Mouse (Mus musculus) heart, postnatal 14 days (tissue): Measurements from ENCODE around the gene Macrod1. TPM values are rescaled to one million over a fixed set of nuclear protein-coding genes. Genes with fewer than 3 reads are reported as not detected.
A peak's percentile ranks its signal among the peaks of the same experiment; 100 is the strongest.
"Not testable (repeated sequence)": the region's sequence is repeated elsewhere in the genome, so short reads cannot be mapped to it uniquely, and the experiment has no call there.

Experiments used
- DNase-seq, 2 experiments: peaks; one replicate each; pipeline ENCODE4 v3.0.0; 2021 to 2022
- intact Hi-C: fragments of 180-260 bp; cut with DNase I; formaldehyde crosslinking; loops from one replicate; pipeline ENCODE4 v1.15.1; 2025
- total RNA-seq, 2 experiments: library from RNA; stranded (reverse); gene quantifications; 2 replicates each; pipeline ENCODE4 v1.2.3; 2021

Macrod1 gene
- total RNA-seq, 2 experiments from 2014 or later = 181 to 186 TPM

DNA sequence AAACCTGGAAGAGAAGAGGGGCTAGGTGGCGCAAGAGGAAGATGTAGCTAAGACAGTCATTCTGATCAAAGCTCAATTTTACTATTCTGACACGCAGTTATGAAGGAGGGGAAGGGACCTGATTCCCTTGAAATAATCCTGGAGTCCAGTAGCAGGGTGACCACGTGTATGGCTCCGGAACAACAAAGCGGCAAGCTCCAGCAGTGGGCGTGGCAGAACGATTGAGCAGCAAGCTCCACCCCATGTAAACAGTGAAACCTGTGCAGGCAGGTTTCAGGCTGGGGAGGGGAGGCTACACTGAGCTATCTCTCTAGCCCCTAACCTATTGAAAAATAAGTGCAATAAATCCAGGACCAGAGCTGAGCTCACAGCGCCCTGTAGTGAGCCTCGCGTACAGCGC is 18.7 kb downstream of the Macrod1 start:
- intact Hi-C loops, DNase-seq: not testable (repeated sequence)

DNA sequence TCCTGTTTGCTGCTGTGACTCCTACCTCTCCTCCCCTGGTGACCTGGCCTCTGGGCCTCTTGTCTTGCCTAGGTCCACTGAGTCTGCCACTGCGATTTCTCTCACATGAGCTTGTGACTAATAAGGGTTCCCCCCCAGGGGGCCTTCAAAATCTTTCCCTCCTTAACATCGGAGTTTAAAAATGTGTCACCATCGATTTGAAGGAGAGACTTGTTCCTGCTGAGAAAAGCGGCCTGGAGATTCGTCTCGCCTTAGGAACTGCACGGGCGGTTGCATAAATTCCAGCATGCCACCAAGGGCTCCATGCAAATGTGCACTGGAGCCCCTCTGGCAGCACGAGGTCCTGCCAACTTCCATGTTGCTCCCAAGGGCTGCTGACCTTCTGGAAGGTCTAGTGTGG is 21.1 kb downstream of the Macrod1 start:
- no peak for DNase-seq
- intact Hi-C loops = no loop called here

DNA sequence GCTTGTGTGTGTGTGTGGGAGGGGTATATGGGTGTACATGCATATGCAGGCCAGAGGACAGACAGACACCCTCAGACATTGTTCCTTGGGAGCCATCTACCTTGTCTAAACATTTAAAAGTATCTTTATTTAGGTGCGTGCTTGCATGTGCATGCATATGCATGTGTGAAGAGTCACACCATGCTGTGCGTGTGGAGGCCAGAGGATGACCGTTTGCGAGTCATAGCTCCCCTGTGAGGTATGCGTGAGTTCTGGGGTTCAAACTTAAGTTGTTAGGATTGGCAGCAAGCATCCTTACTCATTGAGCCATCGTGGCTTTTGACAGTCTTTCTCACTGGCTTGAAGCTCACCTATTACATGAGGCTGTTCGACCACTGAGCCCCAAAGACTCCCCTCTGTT is 21.7 kb downstream of the Macrod1 start:
- DNase-seq = no peak
- intact Hi-C loops = no loop called here

DNA sequence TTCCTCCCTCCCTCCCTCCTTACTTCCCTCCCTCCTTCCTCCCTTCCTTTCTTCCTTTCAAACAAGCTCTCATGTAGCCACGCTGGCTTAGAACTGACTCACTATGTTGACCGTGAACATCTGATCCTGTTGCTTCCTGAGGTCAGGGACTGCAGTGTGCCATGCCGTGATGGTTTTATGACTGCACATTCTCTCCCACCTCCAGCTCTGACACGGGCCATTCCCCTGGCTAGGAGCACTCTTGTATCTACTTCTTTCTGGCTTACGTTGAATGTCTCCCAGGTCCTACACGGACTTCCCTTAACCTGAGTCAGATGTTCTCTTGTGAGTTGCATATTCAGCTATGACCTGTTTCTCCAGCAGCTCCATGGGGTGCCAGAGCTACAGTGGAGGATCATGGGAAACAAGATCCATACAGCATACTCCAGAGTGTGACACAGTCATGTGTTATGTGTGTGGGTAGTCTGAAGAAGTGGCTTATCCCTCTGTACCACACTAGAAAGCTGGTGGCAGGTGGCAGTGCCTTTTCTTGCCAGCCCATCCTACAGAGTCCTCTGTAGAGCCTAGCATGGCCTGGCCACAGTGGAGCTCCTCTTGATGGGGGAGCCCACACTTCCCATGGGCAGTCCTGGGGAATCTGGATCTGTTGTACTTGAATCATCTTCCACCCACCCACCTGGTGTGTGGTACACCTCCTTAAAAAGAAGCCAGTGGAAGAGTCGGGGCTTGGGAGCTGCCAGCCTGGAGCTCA is 25.1 kb downstream of the Macrod1 start:
- DNase-seq = no peak
- intact Hi-C loops = no loop called here

DNA sequence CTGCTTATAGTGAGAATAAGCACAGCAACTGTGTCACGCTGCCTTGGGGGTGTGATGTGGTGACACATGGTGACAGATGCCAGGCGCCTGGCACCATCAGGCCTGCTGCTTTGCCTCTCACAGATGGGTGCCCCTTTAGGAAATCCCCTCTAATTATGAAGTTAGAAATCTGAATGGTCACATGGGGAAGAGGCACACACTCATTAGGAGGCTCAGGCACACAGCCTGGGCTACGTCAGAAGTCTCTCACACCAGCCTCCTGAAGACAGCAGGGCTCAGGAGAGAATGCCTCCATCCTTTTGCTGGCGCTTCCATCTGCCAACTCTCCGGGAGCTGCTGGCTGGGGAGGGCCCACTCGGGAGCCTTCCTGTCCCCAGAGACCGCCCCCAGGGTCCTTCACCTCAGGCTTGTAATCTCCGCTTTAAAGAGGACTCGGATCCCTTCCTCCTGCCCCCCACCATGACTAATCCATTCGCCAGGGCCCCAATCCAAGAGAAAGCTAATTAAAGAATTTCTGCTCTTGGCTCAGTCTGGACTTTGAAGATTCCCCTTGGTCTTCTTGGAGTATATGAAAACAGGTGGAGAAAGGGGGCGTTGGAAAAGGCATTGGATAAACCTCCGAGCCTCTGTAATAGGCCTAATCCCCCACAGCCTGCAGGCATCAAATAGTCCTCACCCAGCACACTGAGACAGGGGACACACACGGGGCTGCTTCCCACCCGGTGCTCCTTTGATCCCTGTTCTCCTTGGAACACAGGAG is 26.6 kb downstream of the Macrod1 start:
- DNase-seq = no peak
- intact Hi-C loops = no loop called here

DNA sequence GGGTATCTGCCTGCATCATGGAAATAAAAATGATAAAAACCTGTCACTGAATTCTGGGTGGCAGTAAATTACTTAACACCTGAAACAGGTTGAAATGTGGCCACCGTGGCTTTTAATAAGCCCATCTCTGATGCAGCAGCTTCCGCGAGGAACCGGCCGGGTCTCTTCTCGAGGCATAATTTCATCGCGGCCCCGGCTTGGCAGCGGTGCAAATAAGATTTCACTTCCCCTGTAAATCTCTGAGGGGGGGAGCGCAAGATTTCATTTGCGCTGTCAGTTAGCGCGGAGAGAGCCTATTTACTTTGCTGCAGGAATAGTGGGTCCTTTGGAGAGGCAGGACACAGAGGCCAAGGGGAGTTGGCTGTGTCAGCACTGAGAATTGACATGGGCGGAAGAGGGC is 28.1 kb downstream of the Macrod1 start:
- intact Hi-C loops = no loop called here

DNA sequence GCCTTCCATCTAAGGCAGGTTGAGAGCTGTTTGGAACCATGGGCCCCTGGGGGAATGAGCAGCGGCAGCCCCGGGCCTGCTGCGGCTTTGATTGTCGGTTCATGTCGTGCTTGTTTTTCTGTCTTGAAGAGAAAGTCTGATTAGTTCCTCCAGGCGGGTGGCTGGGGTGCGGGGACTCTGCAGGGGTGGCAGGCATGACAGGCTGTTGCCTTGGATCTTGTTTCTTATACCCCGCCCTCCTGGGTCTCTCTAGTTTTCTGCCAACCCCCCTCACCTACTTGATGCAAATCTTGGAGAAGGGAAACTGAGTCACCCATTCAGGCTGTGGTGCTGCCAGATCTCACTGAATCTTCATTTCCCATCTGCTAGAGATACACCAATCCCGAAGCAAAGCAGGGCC is 31.9 kb downstream of the Macrod1 start:
- intact Hi-C loops = no loop called here
- no peak for DNase-seq

More for the DNA sequence above, 28.1 kb downstream of the Macrod1 start:
- no peak for DNase-seq

DNA sequence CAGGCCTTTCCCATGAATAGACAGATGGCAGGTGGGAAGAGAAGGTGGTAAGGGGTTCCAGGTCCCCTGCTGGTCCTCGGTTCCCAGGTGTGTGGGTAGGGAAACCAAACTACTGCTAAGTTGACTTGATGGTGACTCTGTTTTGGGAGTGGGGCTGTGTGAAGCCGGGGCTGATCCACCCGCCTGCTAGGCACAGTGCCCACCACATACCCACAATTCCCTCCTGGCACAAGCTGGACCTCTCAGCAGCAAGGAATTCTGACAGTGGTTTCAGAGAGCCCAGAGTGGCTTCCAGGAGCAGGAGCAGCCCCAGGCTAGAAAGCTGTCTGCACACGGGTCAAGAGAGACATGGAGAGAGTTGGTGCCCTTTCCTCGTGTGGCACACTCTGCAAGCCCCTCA is 32.4 kb downstream of the Macrod1 start:
- DNase-seq = peak in 1 of 2 experiments; percentile 50
- intact Hi-C loops = no loop called here

DNA sequence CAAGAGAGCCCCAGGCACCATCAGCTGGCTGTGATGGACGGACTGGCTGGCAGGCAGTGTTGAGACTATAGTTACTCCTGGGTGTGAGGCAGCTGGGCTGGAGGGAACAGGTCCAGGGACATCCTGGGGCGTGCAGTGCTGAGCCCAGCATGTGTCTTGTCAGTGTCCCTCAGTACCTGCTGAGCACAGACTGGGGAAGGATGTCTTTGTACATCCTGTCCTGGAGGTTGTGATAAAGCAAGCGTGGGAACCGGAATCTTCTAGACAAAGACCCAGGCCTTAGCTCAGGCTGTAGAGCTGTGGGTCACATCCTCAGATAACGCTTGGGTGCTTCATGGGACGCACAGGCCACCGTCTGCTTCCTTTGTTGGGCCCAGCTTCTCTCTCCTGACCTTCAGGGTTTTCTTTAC is 33.2 kb downstream of the Macrod1 start:
- intact Hi-C loops = no loop called here
- no peak for DNase-seq

DNA sequence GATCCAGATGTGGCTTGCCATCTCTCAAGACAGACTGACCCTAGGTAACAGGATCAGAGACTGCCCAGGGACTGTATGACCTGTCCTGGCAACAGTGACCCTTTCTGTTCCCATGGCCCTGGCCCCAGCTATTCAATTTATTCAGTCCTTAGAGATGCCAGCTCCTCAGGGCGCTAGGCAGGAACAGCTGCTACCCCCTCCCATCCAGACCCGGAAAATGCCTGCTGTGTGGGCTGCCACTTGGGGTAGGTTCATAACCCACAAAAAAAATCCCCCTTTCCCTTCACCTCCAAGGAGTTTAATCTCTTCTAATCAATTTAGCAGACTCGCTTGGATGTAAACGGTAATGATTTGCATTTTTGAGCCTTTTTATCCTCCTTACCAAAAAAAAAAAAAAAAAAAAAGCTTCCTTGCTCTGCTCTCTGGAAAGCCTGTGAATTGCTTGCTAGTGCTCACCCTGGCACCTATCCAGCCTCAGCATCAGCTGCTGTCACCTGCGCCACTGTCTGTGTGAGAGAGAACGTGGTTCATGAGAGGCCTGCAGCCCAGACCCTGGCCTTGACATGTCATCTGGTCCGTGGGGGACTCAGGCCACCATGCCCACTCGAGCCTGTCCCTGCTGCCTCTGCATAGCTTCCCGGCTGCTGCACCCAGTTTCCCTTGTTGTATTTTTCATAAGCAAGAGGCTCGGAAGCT is 33.9 kb downstream of the Macrod1 start:
- intact Hi-C loops = no loop called here
- DNase-seq = no peak

DNA sequence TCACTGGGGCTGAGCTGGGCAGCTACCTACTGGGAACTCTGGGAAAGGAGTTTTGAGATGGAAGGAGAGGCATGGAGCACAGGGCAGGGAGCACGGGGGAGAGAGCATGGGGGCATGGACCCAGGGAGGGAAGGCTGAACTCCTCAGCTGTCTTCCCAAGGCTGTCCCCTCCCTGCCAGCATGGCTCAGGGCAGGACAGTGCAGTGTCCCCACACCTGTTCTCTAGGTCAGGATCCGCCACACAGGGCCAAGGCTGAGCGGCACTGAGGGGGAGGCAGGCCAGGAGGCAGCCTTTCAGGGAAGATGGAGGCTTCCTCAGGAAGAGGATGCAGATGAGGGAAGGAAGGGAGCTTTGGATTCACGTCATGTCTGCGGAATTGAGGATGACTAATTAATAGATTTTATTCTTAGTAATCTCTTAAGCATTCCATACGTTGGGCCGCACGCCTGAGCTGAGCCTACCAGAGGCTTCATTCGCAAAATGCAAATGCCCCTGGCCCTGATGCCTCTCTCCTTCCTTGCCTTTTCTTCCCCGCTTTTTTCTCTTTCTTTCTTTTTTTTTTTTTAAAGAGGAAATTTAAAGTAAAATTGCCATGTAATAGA is 34.9 kb downstream of the Macrod1 start:
- no peak for DNase-seq
- intact Hi-C loops = no loop called here

DNA sequence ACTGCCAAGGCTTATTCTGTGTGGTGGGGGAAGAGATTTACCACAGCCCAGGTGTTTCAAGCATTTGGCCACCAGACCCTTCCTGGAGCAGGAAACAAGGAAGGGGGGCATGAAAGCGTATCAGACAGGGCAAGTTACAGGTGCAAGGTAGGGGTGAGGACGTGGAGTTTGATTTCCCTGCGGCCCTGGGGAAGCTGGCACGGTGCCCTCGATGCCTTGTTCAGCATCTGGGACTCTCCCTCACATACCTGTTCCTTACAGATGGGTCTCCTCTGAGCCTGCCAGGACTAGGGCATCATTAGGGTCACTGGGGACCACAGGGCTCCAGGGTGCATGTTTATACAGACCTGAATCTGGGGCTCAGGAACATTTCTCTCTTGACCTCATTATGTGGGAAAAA is 36.1 kb downstream of the Macrod1 start:
- intact Hi-C loops = no loop called here
- DNase-seq = no peak

DNA sequence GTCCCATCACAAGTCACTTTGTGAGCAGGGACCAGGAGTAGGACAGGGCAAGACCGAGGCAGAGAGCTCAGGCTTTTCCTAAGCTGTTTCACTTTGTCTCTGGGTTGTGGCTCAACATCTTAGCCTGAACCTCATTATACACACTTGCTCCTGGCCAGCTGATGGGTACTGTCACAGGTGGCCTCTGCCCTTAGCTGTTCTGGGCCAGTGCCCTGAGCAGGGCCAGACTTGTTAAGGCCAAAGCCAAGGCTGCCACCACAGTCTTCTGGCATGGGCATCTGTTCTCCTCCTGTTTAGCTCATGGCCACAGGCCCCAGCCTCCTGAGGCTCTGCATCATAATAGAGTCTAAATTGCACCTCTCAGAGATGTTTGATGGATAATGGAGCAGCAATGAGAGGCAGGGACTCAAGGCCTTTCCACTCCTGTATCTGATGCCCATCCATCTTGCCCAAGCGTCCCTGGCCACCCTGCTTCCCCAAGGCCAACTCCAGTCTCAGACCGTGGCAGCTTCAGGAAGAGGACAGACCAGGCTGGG is 43.1 kb downstream of the Macrod1 start:
- intact Hi-C loops = loop anchor here (5.0 kb wide), 1 partner anchor 32 kb away; no protein-coding TSS in a partner anchor

DNA sequence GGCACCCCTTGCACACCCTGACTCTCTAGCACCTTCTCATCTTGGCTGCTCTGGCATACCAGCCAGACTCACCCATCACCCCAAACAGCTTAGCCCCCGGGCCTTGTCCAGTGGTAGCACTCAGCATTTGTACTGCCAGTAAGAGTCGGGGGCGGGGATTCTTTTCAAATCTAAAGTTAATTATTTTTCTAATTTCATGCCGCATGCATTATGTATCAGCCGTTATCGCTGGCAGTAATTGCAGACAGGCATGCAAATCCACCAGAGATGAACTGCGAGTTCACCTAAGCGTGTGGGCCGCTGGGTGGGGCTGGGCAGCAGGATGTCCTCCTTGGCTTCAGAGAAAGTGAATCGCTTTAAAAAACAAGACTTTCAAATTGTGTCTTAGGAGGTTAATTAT is 45.4 kb downstream of the Macrod1 start:
- intact Hi-C loops = loop anchor here (5.0 kb wide), 1 partner anchor 35 kb away; no protein-coding TSS in a partner anchor
- no peak for DNase-seq

More for the DNA sequence above, 43.1 kb downstream of the Macrod1 start:
- no peak for DNase-seq

DNA sequence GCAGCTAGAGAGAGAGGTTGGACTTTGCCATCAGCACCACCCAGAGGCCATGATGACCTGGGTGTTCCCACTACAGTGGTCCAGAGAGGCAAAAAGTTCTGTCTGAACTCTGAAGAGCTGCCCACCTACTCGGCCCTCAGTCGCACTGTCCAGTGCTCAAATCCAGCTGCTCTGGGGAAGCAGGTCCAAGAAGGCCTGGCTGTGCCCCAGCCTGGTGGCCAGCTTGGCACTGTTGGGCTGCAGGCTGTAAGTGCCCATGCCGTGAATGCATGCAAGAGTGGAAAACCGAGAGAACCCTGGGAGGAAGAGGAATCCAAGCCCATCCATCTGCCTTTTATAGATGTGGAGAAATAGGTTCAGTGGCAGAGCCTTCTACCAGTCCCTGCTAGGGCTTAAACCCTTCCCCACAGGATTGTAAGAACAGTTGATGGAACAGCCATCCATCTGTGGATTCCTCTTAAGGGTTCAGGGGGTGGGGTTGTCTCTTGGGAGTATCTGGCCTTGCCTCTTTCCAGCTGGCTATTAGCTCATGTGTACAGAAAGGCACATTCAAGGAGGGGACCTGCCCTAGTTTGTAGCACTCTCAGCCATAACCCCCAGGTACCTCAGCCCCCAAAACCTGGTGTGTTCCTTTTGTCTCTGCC is 46.9 kb downstream of the Macrod1 start:
- intact Hi-C loops = loop anchor here (5.0 kb wide), 1 partner anchor 36 kb away; no protein-coding TSS in a partner anchor
- peak; percentile 36 to 55 for DNase-seq

DNA sequence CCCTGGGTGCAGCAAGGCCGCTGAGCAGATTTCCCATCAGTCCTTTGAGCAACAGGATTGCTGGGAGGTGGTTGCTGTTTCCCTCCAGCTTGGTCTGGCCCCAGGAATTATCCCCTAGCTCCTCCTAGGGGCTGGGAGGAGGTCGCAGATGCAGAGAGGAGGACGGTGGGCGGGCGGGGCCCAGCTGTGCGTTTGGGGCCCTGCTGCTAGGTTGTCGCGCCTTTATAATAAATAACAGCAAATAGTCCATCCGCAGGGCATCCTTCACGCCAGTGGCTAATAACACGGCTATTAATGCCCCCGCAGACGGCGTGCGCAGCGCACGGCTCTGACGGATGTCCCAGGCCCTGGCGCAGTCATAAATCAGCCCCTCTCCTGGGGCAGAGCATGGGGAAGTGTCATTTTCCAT is 47.4 kb downstream of the Macrod1 start:
- intact Hi-C loops = loop anchor here (5.0 kb wide), 1 partner anchor 37 kb away; no protein-coding TSS in a partner anchor
- DNase-seq = peak; percentile 42 to 60

DNA sequence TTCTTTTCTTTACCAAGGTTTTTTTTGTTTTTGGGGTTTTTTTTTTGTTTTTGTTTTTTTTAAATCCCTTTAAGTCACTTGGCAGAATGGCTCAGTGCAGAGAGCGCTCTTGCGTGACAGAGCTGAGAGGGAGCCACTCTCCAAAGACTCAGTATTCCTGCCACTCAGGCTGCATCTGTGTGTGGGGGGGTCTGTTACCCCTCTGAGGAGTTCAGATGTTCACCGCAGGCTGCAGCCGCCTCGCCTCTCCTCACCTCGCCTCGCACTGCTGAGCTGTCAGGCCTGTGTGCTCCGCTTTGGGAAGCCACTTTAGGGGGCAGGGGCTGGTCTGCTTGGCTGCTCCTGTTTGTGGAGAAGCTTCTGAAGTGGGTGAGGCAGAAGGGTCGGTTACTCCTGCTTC is 48.9 kb downstream of the Macrod1 start, which contains the start of gene Flrt1:
Gene Flrt1 (minus strand): TSS at position 186 of the 400 bp plus-strand sequence.
- no peak for DNase-seq
- intact Hi-C loops = no loop called here

DNA sequence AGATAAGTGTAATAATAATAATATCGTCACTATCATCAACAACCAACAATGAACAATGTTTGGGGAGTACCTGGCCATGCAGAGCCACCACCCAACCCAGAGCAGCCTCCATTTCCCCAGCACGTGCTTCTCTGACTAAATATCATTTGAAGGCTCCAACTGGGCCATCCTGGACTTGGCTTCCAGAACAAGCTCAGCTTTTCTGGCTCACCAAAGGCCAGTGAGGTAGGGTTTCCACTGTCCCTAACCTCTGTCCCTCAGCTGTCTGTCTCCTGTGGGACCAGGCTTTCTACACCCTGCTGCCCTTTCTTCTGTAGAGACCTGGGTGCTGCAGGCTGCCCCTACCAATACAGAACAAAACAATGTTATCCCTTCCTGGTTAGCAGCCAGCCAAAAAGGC is 50.0 kb downstream of the Macrod1 start:
- DNase-seq = no peak
- intact Hi-C loops = no loop called here

DNA sequence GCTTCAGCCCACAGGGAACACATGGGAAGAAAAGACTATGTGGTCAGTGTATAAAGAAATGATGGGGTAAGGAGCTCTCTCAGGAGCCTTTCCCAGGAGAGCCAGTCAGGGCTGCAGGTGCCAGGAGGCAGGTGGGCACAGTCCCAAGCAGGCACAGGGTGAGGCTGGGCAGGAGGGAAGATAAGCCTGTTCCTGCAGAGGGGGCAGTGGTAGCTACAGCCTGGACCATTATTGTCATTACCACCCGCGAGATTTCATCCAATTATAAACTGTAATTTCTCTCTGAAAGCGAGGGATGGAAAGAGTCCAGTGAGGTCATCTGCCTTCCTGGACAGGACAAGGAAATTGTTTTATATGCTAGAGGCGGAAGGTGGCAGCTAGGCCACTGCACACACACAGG is 50.6 kb downstream of the Macrod1 start:
- DNase-seq = no peak
- intact Hi-C loops = no loop called here
